Mouse (Mus musculus) cerebellum, adult 2 months (tissue): ENCODE measurements at regions not wholly inside any gene's neighbourhood (a gene's known extent, or its start where the extent isn't known, plus 50 kb on each side); places are given as distances from the start of the nearest gene placed in this dataset.

Source experiments
- CTCF ChIP-seq: fragments of 200-500 bp; IDR thresholded peaks from 2 replicates; pipeline ENCODE4 v1.5.1; 2011; ENCODE audit warnings: low read depth, mild to moderate bottlenecking, control low read depth, low read length, moderate library complexity, borderline replicate concordance; ENCODE audit not compliant: insufficient read depth
- POLR2A ChIP-seq: fragments of 200-500 bp; IDR thresholded peaks from 2 replicates; pipeline ENCODE4 v1.6.1; 2011; ENCODE audit warnings: low read length, control low read depth, borderline replicate concordance; ENCODE audit not compliant: insufficient read depth

GRCm38 (mm10) chr11:64313241-64313640 is 121.9 kb upstream of the Hs3st3a1 start:
- no peak for TF ChIP-seq POLR2A
- no peak for TF ChIP-seq CTCF
